Mouse (Mus musculus): ENCODE measurements around the gene Tfcp2l1. TPM values are rescaled to one million over a fixed set of nuclear protein-coding genes. Genes with fewer than 3 reads are reported as not detected.

The Tfcp2l1 gene
- total and polyA plus RNA-seq, 2 experiments from 2014 or later, result 0.68 to 3.1 TPM

DNA sequence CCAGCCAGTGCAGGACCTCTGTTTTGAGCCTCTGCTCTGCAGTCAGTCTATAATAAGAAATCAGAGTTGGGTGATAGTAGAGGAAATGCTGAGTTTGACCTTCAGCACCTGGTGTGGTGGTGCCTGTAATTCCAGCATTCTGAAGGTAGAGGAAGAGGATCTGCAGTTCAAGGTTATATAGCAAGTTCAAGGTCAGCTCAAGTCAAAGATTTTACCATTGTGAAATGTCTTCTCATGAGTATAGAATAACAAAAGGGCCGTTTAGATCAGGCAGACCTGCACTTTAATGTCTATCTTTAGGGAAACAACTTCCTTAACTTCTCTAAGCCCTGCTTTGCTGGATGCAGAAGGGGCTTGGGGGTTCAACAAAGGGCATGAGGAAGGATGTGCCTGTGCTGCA, 35.3 kb downstream of the Tfcp2l1 start:
- ATAC-seq (ENCODE audit: low FRiP score), result no peak

DNA sequence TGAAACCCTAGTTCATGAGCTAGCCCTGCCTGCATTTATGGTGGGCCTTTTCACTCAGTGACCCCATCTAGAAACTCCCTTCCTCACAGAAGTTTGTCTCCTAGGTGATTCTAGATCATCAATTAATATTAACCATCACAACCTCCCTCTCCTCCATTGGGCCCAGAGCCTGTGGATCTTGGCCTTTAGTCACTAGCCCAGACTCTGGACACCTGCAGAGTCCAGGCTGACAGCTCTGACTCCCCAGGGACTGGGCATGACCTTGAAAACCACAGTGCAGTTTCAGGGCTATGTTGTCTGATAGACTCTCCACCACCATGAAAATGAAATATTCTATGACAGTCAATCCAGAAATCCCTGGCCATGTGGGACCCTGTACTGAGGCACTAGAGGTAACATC, 39.8 kb downstream of the Tfcp2l1 start:
- H3K27ac ChIP-seq (ENCODE audit: low read depth, low read length), result no peak overlapping the region
- no peak for DNase-seq (ENCODE audit: low spot score)
- TF ChIP-seq CTCF (IDR thresholded peaks at IDR 0.05), result no peak
- H3K4me3 ChIP-seq (ENCODE audit: low read depth, low read length), result no peak overlapping the region
- H3K9me3 ChIP-seq (ENCODE audit: low read length), result no peaks in the 10 kb centered on the region
- H3K27me3 ChIP-seq (ENCODE audit: insufficient read depth, low read length), result no peaks in the 10 kb centered on the region
- no peaks in the 10 kb centered on the region for H3K36me3 ChIP-seq (ENCODE audit: insufficient read depth, low read length)
- no peak overlapping the region for H3K4me2 ChIP-seq (ENCODE audit: low read depth, low read length, poor library complexity, severe bottlenecking)
- no peaks in the 10 kb centered on the region for H3K4me1 ChIP-seq (ENCODE audit: insufficient read depth, low read length)
- ATAC-seq (ENCODE audit: low FRiP score), result no peak
- H3K9ac ChIP-seq (replicated peaks; ENCODE audit: low read length, poor library complexity, severe bottlenecking), result no peak overlapping the region

More for the DNA sequence above, 35.3 kb downstream of the Tfcp2l1 start:
- Histone ChIP-seq H3K9me3 (ENCODE audit: low read length) (no peaks in the 10 kb centered on the region), H3K27me3 (ENCODE audit: insufficient read depth, low read length) (no peaks in the 10 kb centered on the region), H3K4me3 (ENCODE audit: low read depth, low read length) (no peak overlapping the region), H3K36me3 (ENCODE audit: insufficient read depth, low read length) (no peaks in the 10 kb centered on the region), H3K4me1 (ENCODE audit: insufficient read depth, low read length) (no peaks in the 10 kb centered on the region), H3K9ac (replicated peaks; ENCODE audit: low read length, poor library complexity, severe bottlenecking) (no peak overlapping the region), H3K4me2 (ENCODE audit: low read depth, low read length, poor library complexity, severe bottlenecking) (no peak overlapping the region), H3K27ac (ENCODE audit: low read depth, low read length) (no peak overlapping the region)
- 69% methylated on average over 1 of the region's 1 CpGs for WGBS
- no peak for DNase-seq (ENCODE audit: low spot score)
- no peak for TF ChIP-seq CTCF (IDR thresholded peaks at IDR 0.05)

GRCm38 (mm10) chr1:118672196-118672595, 44.5 kb downstream of the Tfcp2l1 start:
- H3K27ac ChIP-seq (ENCODE audit: low read depth, low read length), result no peak overlapping the region
- no peaks in the 10 kb centered on the region for H3K36me3 ChIP-seq (ENCODE audit: insufficient read depth, low read length)
- 34% methylated on average over 8 of the region's 8 CpGs for WGBS
- no peak overlapping the region for H3K4me2 ChIP-seq (ENCODE audit: low read depth, low read length, poor library complexity, severe bottlenecking)
- ATAC-seq (ENCODE audit: low FRiP score) (0 out of 2 replicates have a peak, but pooled peaks have one; percentile 20), DNase-seq (ENCODE audit: low spot score) (peak; percentile 6)
- no peak overlapping the region for H3K4me3 ChIP-seq (ENCODE audit: low read depth, low read length)
- TF ChIP-seq CTCF (IDR thresholded peaks at IDR 0.05), result no peak
- H3K27me3 ChIP-seq (ENCODE audit: insufficient read depth, low read length), result no peaks in the 10 kb centered on the region
- H3K9me3 ChIP-seq (ENCODE audit: low read length), result no peaks in the 10 kb centered on the region
- H3K4me1 ChIP-seq (ENCODE audit: insufficient read depth, low read length), result no peaks in the 10 kb centered on the region
- no peak overlapping the region for H3K9ac ChIP-seq (replicated peaks; ENCODE audit: low read length, poor library complexity, severe bottlenecking)

DNA sequence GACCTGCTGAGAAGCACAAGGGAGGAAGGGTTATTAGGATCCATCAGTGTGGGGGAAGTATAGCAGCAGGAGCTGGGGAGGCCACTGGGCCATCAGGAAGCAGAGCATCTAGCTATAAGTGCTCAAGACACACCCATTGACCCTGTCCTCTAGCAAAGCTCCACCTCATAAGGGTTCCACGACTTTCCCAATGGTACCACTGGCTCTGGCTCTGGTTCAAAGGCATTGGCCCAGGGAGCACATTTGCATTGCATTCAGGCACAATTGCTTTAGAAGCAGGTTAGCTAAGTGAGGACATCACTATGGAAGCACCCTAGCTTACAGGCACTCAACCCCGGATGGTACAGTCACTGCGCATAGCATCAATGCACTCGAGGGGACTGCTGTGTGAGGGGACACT, 46.4 kb downstream of the Tfcp2l1 start:
- Histone ChIP-seq H3K27me3 (ENCODE audit: insufficient read depth, low read length) (no peaks in the 10 kb centered on the region), H3K4me3 (ENCODE audit: low read depth, low read length) (no peak overlapping the region), H3K4me2 (ENCODE audit: low read depth, low read length, poor library complexity, severe bottlenecking) (no peak overlapping the region), H3K27ac (ENCODE audit: low read depth, low read length) (no peak overlapping the region), H3K4me1 (ENCODE audit: insufficient read depth, low read length) (no peaks in the 10 kb centered on the region), H3K36me3 (ENCODE audit: insufficient read depth, low read length) (no peaks in the 10 kb centered on the region), H3K9ac (replicated peaks; ENCODE audit: low read length, poor library complexity, severe bottlenecking) (no peak overlapping the region), H3K9me3 (ENCODE audit: low read length) (no peaks in the 10 kb centered on the region)
- 89% methylated on average over 4 of the region's 4 CpGs for WGBS
- DNase-seq (ENCODE audit: low spot score), result no peak
- TF ChIP-seq CTCF (IDR thresholded peaks at IDR 0.05), result no peak
- ATAC-seq (ENCODE audit: low FRiP score), result no peak

DNA sequence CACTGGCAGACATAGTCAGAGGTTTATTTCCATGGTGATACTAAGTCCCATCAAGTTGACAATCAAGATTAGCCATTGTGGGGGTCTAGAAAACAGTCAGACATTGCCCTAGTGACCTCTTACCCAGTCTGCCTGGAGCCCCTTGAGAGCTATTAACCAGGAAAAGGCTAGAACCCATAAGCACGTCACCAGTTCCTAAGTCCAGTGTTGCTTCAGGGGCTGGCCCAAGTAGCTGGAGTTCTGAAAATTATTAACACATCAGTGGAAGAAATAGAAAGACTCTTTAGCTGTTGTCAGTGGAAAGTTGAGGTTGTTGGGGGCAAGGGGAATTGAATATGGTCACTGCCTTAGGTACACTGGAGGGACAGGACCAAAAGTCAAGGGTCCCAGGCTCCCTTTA, 54.2 kb downstream of the Tfcp2l1 start:
- Histone ChIP-seq H3K4me3 (ENCODE audit: low read depth, low read length) (no peak overlapping the region), H3K9me3 (ENCODE audit: low read length) (no peaks in the 10 kb centered on the region), H3K36me3 (ENCODE audit: insufficient read depth, low read length) (no peaks in the 10 kb centered on the region), H3K9ac (replicated peaks; ENCODE audit: low read length, poor library complexity, severe bottlenecking) (no peak overlapping the region), H3K4me1 (ENCODE audit: insufficient read depth, low read length) (no peaks in the 10 kb centered on the region), H3K4me2 (ENCODE audit: low read depth, low read length, poor library complexity, severe bottlenecking) (no peak overlapping the region), H3K27me3 (ENCODE audit: insufficient read depth, low read length) (no peaks in the 10 kb centered on the region), H3K27ac (ENCODE audit: low read depth, low read length) (no peak overlapping the region)
- TF ChIP-seq CTCF (IDR thresholded peaks at IDR 0.05), result no peak
- WGBS, result 44% methylated on average over 1 of the region's 1 CpGs
- ATAC-seq (ENCODE audit: low FRiP score) (no peak), DNase-seq (ENCODE audit: low spot score) (no peak)

- WGBS, result 73% methylated on average over 4 of the region's 4 CpGs
- no peaks in the 10 kb centered on the region for H3K27me3 ChIP-seq (ENCODE audit: insufficient read depth, low read length)
- no peaks in the 10 kb centered on the region for H3K4me1 ChIP-seq (ENCODE audit: insufficient read depth, low read length)
- no peak for DNase-seq (ENCODE audit: low spot score)
- H3K9ac ChIP-seq (replicated peaks; ENCODE audit: low read length, poor library complexity, severe bottlenecking), result no peak overlapping the region
- H3K27ac ChIP-seq (ENCODE audit: low read depth, low read length), result no peak overlapping the region
- H3K9me3 ChIP-seq (ENCODE audit: low read length), result no peaks in the 10 kb centered on the region
- TF ChIP-seq CTCF (IDR thresholded peaks at IDR 0.05), result no peak
- no peak overlapping the region for H3K4me3 ChIP-seq (ENCODE audit: low read depth, low read length)
- ATAC-seq (ENCODE audit: low FRiP score), result no peak
- H3K4me2 ChIP-seq (ENCODE audit: low read depth, low read length, poor library complexity, severe bottlenecking), result no peak overlapping the region
- H3K36me3 ChIP-seq (ENCODE audit: insufficient read depth, low read length), result no peaks in the 10 kb centered on the region
Observed at GRCm38 (mm10) chr1:118683686-118684085, 55.9 kb downstream of the Tfcp2l1 start.

All from midbrain, postnatal 0 days (tissue).